7 mouse cellular contexts compared by ENCODE assay signal in genomic region chr17:22314219-22314618, GRCm38 (mm10). TPM values are rescaled to one million over a fixed set of nuclear protein-coding genes. Genes with fewer than 3 reads are reported as not detected.
A peak's percentile ranks its signal among the peaks of the same experiment; 100 is the strongest.
DNase-seq lines count a peak whose midpoint lies in the region; ATAC-seq and TF ChIP-seq lines count a peak whose summit lies in the region.
"Not testable (repeated sequence)": the region's sequence is repeated elsewhere in the genome, so short reads cannot be mapped to it uniquely, and the experiment has no call there.

No protein-coding gene starts in this region.

- not testable (repeated sequence) for H3K4me1 ChIP-seq in brown adipose tissue, adult 24 weeks (ENCODE audit: control insufficient read depth, insufficient read depth, insufficient read length, low read length); erythroblast, embryonic 14.5 days (ENCODE audit: control insufficient read depth); heart, embryonic 12.5 days (replicated peaks); intestine, embryonic 16.5 days (ENCODE audit: control insufficient read depth, insufficient read depth, low read length); limb, embryonic 14.5 days (ENCODE audit: control insufficient read depth, insufficient read depth, low read length); megakaryocyte, embryonic 14.5 days; olfactory bulb, adult 2 months (ENCODE audit: control insufficient read depth, insufficient read depth, low read length)

- peak overlapping the region; percentile 71 for H3K9ac ChIP-seq in heart, embryonic 12.5 days
- peak overlapping the region; percentile 77 for H3K9ac ChIP-seq in intestine, embryonic 16.5 days (ENCODE audit: low read depth, low read length)
- peak overlapping the region; percentile 69 for H3K9ac ChIP-seq in limb, embryonic 14.5 days (ENCODE audit: low read depth, low read length, severe bottlenecking)

- not testable (repeated sequence) for H3K9me3 ChIP-seq in erythroblast, embryonic 14.5 days (ENCODE audit: control insufficient read depth, low read length); heart, embryonic 12.5 days (replicated peaks); intestine, embryonic 16.5 days (ENCODE audit: control insufficient read depth, low read length); limb, embryonic 14.5 days (ENCODE audit: control insufficient read depth, low read length); megakaryocyte, embryonic 14.5 days

- WGBS in heart, embryonic 12.5 days, result 0% methylated on average over 3 of the region's 3 CpGs
- 2% methylated on average over 3 of the region's 3 CpGs for WGBS in intestine, embryonic 16.5 days
- 0% methylated on average over 3 of the region's 3 CpGs for WGBS in limb, embryonic 14.5 days
- WGBS in olfactory bulb, adult 2 months, result 2% methylated on average over 3 of the region's 3 CpGs

- not testable (repeated sequence) for TF ChIP-seq POLR2A in limb, embryonic 14.5 days (IDR thresholded peaks at IDR 0.05; ENCODE audit: borderline replicate concordance, extremely low read depth, insufficient read depth, insufficient read length); olfactory bulb, adult 2 months (IDR thresholded peaks at IDR 0.05; ENCODE audit: insufficient read depth, low read depth, low read length)

- peak; percentile 73 for ATAC-seq in heart, embryonic 12.5 days (ENCODE audit: insufficient number of reproducible peaks, low FRiP score)
- peak; percentile 75 for ATAC-seq in intestine, embryonic 16.5 days
- ATAC-seq in limb, embryonic 14.5 days (ENCODE audit: low FRiP score, low read depth), result peak; percentile 42; the same call in 1 of the 2 replicates

- not testable (repeated sequence) for DNase-seq in limb, embryonic 14.5 days (ENCODE audit: low spot score)

- TF ChIP-seq CTCF in olfactory bulb, adult 2 months (IDR thresholded peaks at IDR 0.05; ENCODE audit: insufficient read depth, low read depth, low read length), result not testable (repeated sequence)

- not testable (repeated sequence) for H3K36me3 ChIP-seq in erythroblast, embryonic 14.5 days (ENCODE audit: control insufficient read depth); heart, embryonic 12.5 days; intestine, embryonic 16.5 days (ENCODE audit: control insufficient read depth, insufficient read depth, low read length); limb, embryonic 14.5 days (ENCODE audit: control insufficient read depth, insufficient read depth, low read length); megakaryocyte, embryonic 14.5 days (replicated peaks; ENCODE audit: low read length)

- peak overlapping the region; percentile 91 for H3K4me3 ChIP-seq in brown adipose tissue, adult 24 weeks (ENCODE audit: insufficient read depth, low read depth, low read length)
- H3K4me3 ChIP-seq in erythroblast, embryonic 14.5 days (replicated peaks), result peak overlapping the region; percentile 65
- H3K4me3 ChIP-seq in heart, embryonic 12.5 days, result peak overlapping the region; percentile 64
- H3K4me3 ChIP-seq in intestine, embryonic 16.5 days (ENCODE audit: low read length), result peak overlapping the region; percentile 62
- H3K4me3 ChIP-seq in limb, embryonic 14.5 days (replicated peaks; ENCODE audit: low read length), result peak overlapping the region; percentile 50
- H3K4me3 ChIP-seq in megakaryocyte, embryonic 14.5 days (replicated peaks), result peak overlapping the region; percentile 90
- H3K4me3 ChIP-seq in olfactory bulb, adult 2 months (ENCODE audit: insufficient read depth, low read depth, low read length), result peak overlapping the region; percentile 91

- not testable (repeated sequence) for H3K27me3 ChIP-seq in erythroblast, embryonic 14.5 days (ENCODE audit: control insufficient read depth); heart, embryonic 12.5 days (replicated peaks); intestine, embryonic 16.5 days (replicated peaks; ENCODE audit: control insufficient read depth, insufficient read depth, low read length); limb, embryonic 14.5 days (ENCODE audit: control insufficient read depth, insufficient read depth, low read length); megakaryocyte, embryonic 14.5 days (replicated peaks)

- peak overlapping the region; percentile 66 for H3K4me2 ChIP-seq in heart, embryonic 12.5 days
- peak overlapping the region; percentile 40 for H3K4me2 ChIP-seq in intestine, embryonic 16.5 days (ENCODE audit: low read depth, low read length)
- peak overlapping the region; percentile 48 for H3K4me2 ChIP-seq in limb, embryonic 14.5 days (replicated peaks; ENCODE audit: low read depth, low read length, severe bottlenecking)

- H3K27ac ChIP-seq in brown adipose tissue, adult 24 weeks (replicated peaks; ENCODE audit: low read depth, low read length), result peak overlapping the region; percentile 77
- H3K27ac ChIP-seq in heart, embryonic 12.5 days (ENCODE audit: poor library complexity, severe bottlenecking); limb, embryonic 14.5 days (replicated peaks; ENCODE audit: low read depth, low read length); olfactory bulb, adult 2 months (ENCODE audit: insufficient read depth, low read depth, low read length): not testable (repeated sequence)
- H3K27ac ChIP-seq in intestine, embryonic 16.5 days (ENCODE audit: low read length), result peak overlapping the region; percentile 83

RNA-seq across cellular contexts. Expression of gene CT030661.1, which starts 0.4 kb away (rescaled TPM):
- polyA plus RNA-seq in brown adipose tissue, adult 24 weeks (2012; ENCODE audit: insufficient read depth, insufficient read length, missing spikeins), result 10.3 and 11.9 TPM in 2 replicates
- 0.01 and 0.02 TPM in 2 replicates for polyA plus RNA-seq in erythroblast, embryonic 14.5 days (2012)
- polyA plus RNA-seq in heart, embryonic 12.5 days (2016; fragmentation: Nextera tagmentation; extraction: Ambion mirVana), result 8.6 and 9.3 TPM in 2 replicates
- polyA plus RNA-seq in intestine, embryonic 16.5 days (2015; fragmentation: Nextera tagmentation; extraction: Ambion mirVana), result 9.2 and 9.6 TPM in 2 replicates
- 4.6 and 8.1 TPM in 2 replicates for polyA plus RNA-seq in limb, embryonic 14.5 days (2012; rRNA removed)
- polyA plus RNA-seq in limb, embryonic 14.5 days (2014; fragmentation: Nextera tagmentation; extraction: Ambion mirVana), result 13.3 and 13.9 TPM in 2 replicates
- polyA plus RNA-seq in megakaryocyte, embryonic 14.5 days (2012; ENCODE audit: insufficient read depth, low replicate concordance), result 0.43 TPM in 1 of 2 replicates, not detected in the other
- not detected in 2 replicates for polyA plus RNA-seq in olfactory bulb, adult 2 months (2012; ENCODE audit: insufficient read depth, insufficient read length, low replicate concordance, missing spikeins)

RNA-seq across cellular contexts. Expression of gene Zfp944, which starts 47.0 kb away (rescaled TPM):
- polyA plus RNA-seq in brown adipose tissue, adult 24 weeks (2012; ENCODE audit: insufficient read depth, insufficient read length, missing spikeins), result 4.4 and 5.9 TPM in 2 replicates
- 0.03 and 0.07 TPM in 2 replicates for polyA plus RNA-seq in erythroblast, embryonic 14.5 days (2012)
- 8.3 and 8.7 TPM in 2 replicates for polyA plus RNA-seq in heart, embryonic 12.5 days (2016; fragmentation: Nextera tagmentation; extraction: Ambion mirVana)
- polyA plus RNA-seq in intestine, embryonic 16.5 days (2015; fragmentation: Nextera tagmentation; extraction: Ambion mirVana), result 11.0 and 11.1 TPM in 2 replicates
- 6.5 and 9.6 TPM in 2 replicates for polyA plus RNA-seq in limb, embryonic 14.5 days (2012; rRNA removed)
- 13.8 and 16.7 TPM in 2 replicates for polyA plus RNA-seq in limb, embryonic 14.5 days (2014; fragmentation: Nextera tagmentation; extraction: Ambion mirVana)
- 0.53 TPM in 1 of 2 replicates, not detected in the other for polyA plus RNA-seq in megakaryocyte, embryonic 14.5 days (2012; ENCODE audit: insufficient read depth, low replicate concordance)
- polyA plus RNA-seq in olfactory bulb, adult 2 months (2012; ENCODE audit: insufficient read depth, insufficient read length, low replicate concordance, missing spikeins), result not detected in 2 replicates

RNA-seq across cellular contexts. Expression of gene Zfp758, which starts 47.0 kb away (rescaled TPM):
- polyA plus RNA-seq in brown adipose tissue, adult 24 weeks (2012; ENCODE audit: insufficient read depth, insufficient read length, missing spikeins), result 7.7 and 8.5 TPM in 2 replicates
- not detected in 2 replicates for polyA plus RNA-seq in erythroblast, embryonic 14.5 days (2012)
- 7.3 and 7.6 TPM in 2 replicates for polyA plus RNA-seq in heart, embryonic 12.5 days (2016; fragmentation: Nextera tagmentation; extraction: Ambion mirVana)
- 7.5 and 7.8 TPM in 2 replicates for polyA plus RNA-seq in intestine, embryonic 16.5 days (2015; fragmentation: Nextera tagmentation; extraction: Ambion mirVana)
- 2.4 and 4.2 TPM in 2 replicates for polyA plus RNA-seq in limb, embryonic 14.5 days (2012; rRNA removed)
- 9.5 and 10.0 TPM in 2 replicates for polyA plus RNA-seq in limb, embryonic 14.5 days (2014; fragmentation: Nextera tagmentation; extraction: Ambion mirVana)
- polyA plus RNA-seq in megakaryocyte, embryonic 14.5 days (2012; ENCODE audit: insufficient read depth, low replicate concordance), result 0.09 TPM in 1 of 2 replicates, not detected in the other
- not detected in 2 replicates for polyA plus RNA-seq in olfactory bulb, adult 2 months (2012; ENCODE audit: insufficient read depth, insufficient read length, low replicate concordance, missing spikeins)
